Mouse (Mus musculus): ENCODE measurements around the gene Spats2l. TPM values are rescaled to one million over a fixed set of nuclear protein-coding genes. Genes with fewer than 3 reads are reported as not detected.
A peak's percentile ranks its signal among the peaks of the same experiment; 100 is the strongest.

Spats2l gene
- polyA plus RNA-seq, 1 experiment from 2014 or later, result 157 TPM

DNA sequence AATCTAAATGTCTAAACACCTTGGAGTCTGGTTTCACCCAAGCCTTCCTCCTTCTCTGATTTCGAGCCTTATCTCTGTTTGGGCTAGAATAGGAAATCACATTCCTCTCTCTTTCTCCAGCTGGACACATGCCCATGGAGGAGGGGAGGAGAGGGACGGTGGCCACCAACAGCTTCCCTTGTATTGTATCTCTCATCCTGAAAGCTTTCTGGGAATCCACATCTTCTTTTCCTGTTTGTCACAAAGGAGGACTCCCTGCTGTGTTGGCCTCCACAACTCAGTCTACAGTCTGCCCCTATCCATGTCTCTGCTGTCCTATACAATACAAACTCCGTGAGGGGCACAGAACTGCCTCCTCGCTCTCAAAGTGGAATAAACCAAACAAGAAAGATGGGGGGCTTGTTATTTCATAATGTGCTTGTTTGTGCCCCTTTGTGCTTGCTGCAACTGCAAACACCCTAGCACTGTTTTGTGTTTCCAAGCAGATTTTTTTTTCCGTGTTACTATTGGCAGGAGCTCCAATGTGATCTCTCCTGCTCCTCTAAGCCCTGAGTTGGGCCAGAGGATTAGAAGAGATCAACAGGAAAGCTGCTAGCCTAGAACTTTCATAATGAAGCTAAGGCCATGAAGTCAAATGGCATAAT lies 116.4 kb downstream of the Spats2l start:
- 44% methylated on average over 5 of the region's 5 CpGs for WGBS
- ATAC-seq (ENCODE audit: insufficient number of reproducible peaks, low FRiP score, low TSS enrichment, low read depth), result no peak
- Histone ChIP-seq H3K4me1 (peaks cover 9% of the 10 kb centered on the region; the same call in 1 of the 2 replicates), H3K36me3 (peaks cover 13% of the 10 kb centered on the region), H3K4me2 (replicated peaks) (no peak overlapping the region), H3K9me3 (replicated peaks) (no peaks in the 10 kb centered on the region), H3K4me3 (replicated peaks) (no peak overlapping the region), H3K9ac (no peak overlapping the region), H3K27ac (replicated peaks) (peak overlapping the region; percentile 28; the same call in 1 of the 2 replicates), H3K27me3 (no peaks in the 10 kb centered on the region)

DNA sequence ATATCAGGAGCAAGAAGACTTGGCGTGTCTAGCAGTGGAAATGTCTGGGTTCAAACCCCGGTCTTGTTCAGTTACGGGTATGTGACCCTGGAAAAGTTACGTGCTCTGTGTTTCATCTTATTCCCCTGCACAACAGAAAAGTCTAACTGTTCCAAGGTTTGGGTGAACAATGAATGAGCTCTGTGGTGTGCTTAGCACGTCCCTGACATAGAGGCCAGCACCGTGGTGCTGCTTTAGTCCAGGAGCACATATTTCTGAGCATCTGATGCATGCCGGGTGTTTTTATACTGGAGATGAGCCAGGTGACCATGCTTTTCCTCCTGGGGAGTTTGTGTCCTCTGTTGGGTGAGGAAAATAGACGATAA lies 116.9 kb downstream of the Spats2l start:
- 80% methylated on average over 8 of the region's 8 CpGs for WGBS
- Histone ChIP-seq H3K9ac (no peak overlapping the region), H3K9me3 (replicated peaks) (no peaks in the 10 kb centered on the region), H3K27ac (replicated peaks) (0 out of 2 replicates have a peak overlapping the region, but pooled peaks have one; percentile 28), H3K4me3 (replicated peaks) (no peak overlapping the region), H3K4me1 (peaks cover 9% of the 10 kb centered on the region; the same call in 1 of the 2 replicates), H3K27me3 (no peaks in the 10 kb centered on the region), H3K4me2 (replicated peaks) (no peak overlapping the region), H3K36me3 (peaks cover 10% of the 10 kb centered on the region)
- no peak for ATAC-seq (ENCODE audit: insufficient number of reproducible peaks, low FRiP score, low TSS enrichment, low read depth)

DNA sequence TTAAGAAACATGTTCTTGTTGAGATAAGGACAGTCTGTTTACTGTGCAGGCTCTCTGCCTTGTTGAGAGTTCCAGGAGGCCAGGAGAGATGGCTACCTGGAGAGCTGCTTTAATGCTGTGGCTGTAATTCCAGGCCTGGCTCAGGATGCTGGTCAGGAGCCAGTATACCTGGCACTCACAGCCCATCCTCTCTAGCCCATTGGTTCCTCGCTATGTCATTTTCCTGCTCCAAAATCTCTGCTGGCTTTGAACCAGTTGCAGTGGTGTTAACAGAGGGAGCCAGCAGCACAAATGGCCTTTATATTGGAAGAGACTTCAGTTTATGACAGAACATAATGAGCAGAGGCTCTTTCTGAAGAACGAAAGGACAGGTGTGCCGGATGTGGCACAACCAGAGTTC lies 127.5 kb downstream of the Spats2l start:
- Histone ChIP-seq H3K27me3 (no peaks in the 10 kb centered on the region), H3K4me2 (replicated peaks) (no peak overlapping the region), H3K4me3 (replicated peaks) (no peak overlapping the region), H3K9ac (no peak overlapping the region), H3K36me3 (peaks cover 44% of the 10 kb centered on the region), H3K9me3 (replicated peaks) (no peaks in the 10 kb centered on the region), H3K27ac (replicated peaks) (no peak overlapping the region), H3K4me1 (peaks cover 11% of the 10 kb centered on the region)
- 93% methylated on average over 3 of the region's 3 CpGs for WGBS
- no peak for ATAC-seq (ENCODE audit: insufficient number of reproducible peaks, low FRiP score, low TSS enrichment, low read depth)

- Histone ChIP-seq H3K27ac (replicated peaks) (no peak overlapping the region), H3K4me1 (peaks cover 18% of the 10 kb centered on the region), H3K9me3 (replicated peaks) (no peaks in the 10 kb centered on the region), H3K4me2 (replicated peaks) (no peak overlapping the region), H3K36me3 (peaks cover 51% of the 10 kb centered on the region), H3K4me3 (replicated peaks) (no peak overlapping the region), H3K27me3 (no peaks in the 10 kb centered on the region), H3K9ac (no peak overlapping the region)
- WGBS, result 73% methylated on average over 7 of the region's 7 CpGs
- ATAC-seq (ENCODE audit: insufficient number of reproducible peaks, low FRiP score, low TSS enrichment, low read depth), result no peak
Observed at GRCm38 (mm10) chr1:57903793-57904192, 129.8 kb downstream of the Spats2l start.

- no peak overlapping the region for H3K4me3 ChIP-seq (replicated peaks)
- H3K27me3 ChIP-seq, result no peaks in the 10 kb centered on the region
- peaks cover 47% of the 10 kb centered on the region for H3K36me3 ChIP-seq
- 31% methylated on average over 3 of the region's 3 CpGs for WGBS
- ATAC-seq (ENCODE audit: insufficient number of reproducible peaks, low FRiP score, low TSS enrichment, low read depth), result peak; percentile 91
- H3K9me3 ChIP-seq (replicated peaks), result no peaks in the 10 kb centered on the region
- H3K4me2 ChIP-seq (replicated peaks), result no peak overlapping the region
- H3K27ac ChIP-seq (replicated peaks), result peak overlapping the region; percentile 79
- peaks cover 18% of the 10 kb centered on the region for H3K4me1 ChIP-seq
- H3K9ac ChIP-seq, result no peak overlapping the region
Observed at GRCm38 (mm10) chr1:57905912-57906311, 131.9 kb downstream of the Spats2l start.

DNA sequence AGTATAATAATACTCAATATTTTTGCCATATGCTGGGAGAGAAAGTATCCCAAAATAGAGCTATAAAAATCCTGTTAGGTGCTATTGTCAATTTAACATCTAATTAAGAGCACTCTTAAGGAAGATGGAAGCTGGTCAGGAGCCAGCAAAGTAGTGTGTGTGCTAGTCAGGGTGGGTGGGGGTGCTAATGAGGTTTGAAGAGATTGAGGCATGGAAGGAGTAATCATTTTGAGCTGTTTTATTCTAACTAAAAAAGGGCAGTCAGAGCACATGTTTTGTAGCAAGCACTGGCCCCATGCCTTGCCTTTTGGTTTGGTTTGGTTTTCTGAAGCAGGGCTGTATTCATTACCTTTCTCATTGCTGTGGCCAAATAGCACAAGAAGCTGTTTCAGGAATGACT lies 132.3 kb downstream of the Spats2l start:
- H3K9me3 ChIP-seq (replicated peaks), result no peaks in the 10 kb centered on the region
- peaks cover 45% of the 10 kb centered on the region for H3K36me3 ChIP-seq
- no peaks in the 10 kb centered on the region for H3K27me3 ChIP-seq
- no peak overlapping the region for H3K4me2 ChIP-seq (replicated peaks)
- H3K9ac ChIP-seq, result no peak overlapping the region
- peak overlapping the region; percentile 76 for H3K27ac ChIP-seq (replicated peaks)
- H3K4me3 ChIP-seq (replicated peaks), result no peak overlapping the region
- peak; percentile 74 for ATAC-seq (ENCODE audit: insufficient number of reproducible peaks, low FRiP score, low TSS enrichment, low read depth)
- peaks cover 18% of the 10 kb centered on the region for H3K4me1 ChIP-seq

DNA sequence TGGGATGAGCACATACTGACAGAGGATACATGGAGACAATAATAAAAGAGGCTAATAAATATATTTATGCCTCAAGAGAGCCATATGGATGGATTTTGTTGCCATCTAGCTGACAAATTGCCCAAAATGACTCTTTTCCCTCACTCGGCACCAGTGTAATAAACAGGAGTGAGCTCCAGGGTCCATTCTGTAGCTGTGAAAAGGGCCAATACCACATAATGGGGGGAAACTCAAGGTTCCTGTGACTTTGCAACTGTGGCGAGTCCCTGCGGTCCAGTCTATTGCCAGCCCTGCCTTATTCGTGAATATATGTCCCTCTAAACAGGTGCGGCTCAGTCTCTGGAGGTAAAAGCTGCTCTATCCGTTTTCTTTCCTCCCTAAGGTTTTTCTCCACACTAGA lies 137.6 kb downstream of the Spats2l start:
- Histone ChIP-seq H3K36me3 (peaks cover 24% of the 10 kb centered on the region), H3K4me2 (replicated peaks) (no peak overlapping the region), H3K4me1 (peaks cover 7% of the 10 kb centered on the region), H3K9ac (no peak overlapping the region), H3K27ac (replicated peaks) (no peak overlapping the region), H3K4me3 (replicated peaks) (no peak overlapping the region), H3K27me3 (no peaks in the 10 kb centered on the region), H3K9me3 (replicated peaks) (no peaks in the 10 kb centered on the region)
- ATAC-seq (ENCODE audit: insufficient number of reproducible peaks, low FRiP score, low TSS enrichment, low read depth), result no peak
- 84% methylated on average over 6 of the region's 6 CpGs for WGBS

- Histone ChIP-seq H3K9me3 (replicated peaks) (no peaks in the 10 kb centered on the region), H3K4me2 (replicated peaks) (no peak overlapping the region), H3K9ac (no peak overlapping the region), H3K4me1 (no peaks in the 10 kb centered on the region), H3K27ac (replicated peaks) (no peak overlapping the region), H3K4me3 (replicated peaks) (no peak overlapping the region), H3K27me3 (no peaks in the 10 kb centered on the region), H3K36me3 (peaks cover 25% of the 10 kb centered on the region; the same call in 1 of the 2 replicates)
- no peak for ATAC-seq (ENCODE audit: insufficient number of reproducible peaks, low FRiP score, low TSS enrichment, low read depth)
- 66% methylated on average over 5 of the region's 5 CpGs for WGBS
Observed at GRCm38 (mm10) chr1:57917342-57917741, 143.4 kb downstream of the Spats2l start.

DNA sequence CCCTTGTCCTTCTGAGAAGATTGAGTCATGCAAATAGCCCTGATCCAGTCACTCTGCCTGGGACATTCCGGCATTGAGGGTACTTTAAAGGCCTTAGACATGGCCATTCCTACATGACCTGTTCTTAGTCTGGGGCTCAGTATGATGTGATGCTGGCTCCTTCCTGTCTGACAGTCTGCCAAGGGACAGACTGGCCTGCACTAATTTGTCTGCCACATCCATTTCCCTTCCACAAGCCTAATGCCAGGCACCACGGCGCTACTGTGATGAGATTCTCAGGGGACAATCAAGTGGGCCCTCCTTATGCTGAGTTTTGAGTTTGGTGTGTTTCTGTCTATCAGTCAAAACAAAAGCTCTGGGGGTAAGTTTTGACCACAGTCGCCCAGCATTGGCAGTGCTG lies 144.6 kb downstream of the Spats2l start:
- ATAC-seq (ENCODE audit: insufficient number of reproducible peaks, low FRiP score, low TSS enrichment, low read depth), result no peak
- Histone ChIP-seq H3K4me3 (replicated peaks) (no peak overlapping the region), H3K36me3 (peaks cover 24% of the 10 kb centered on the region; the same call in 1 of the 2 replicates), H3K9ac (no peak overlapping the region), H3K27ac (replicated peaks) (no peak overlapping the region), H3K4me2 (replicated peaks) (no peak overlapping the region), H3K4me1 (no peaks in the 10 kb centered on the region), H3K27me3 (no peaks in the 10 kb centered on the region), H3K9me3 (replicated peaks) (no peaks in the 10 kb centered on the region)
- WGBS, result 84% methylated on average over 4 of the region's 4 CpGs

DNA sequence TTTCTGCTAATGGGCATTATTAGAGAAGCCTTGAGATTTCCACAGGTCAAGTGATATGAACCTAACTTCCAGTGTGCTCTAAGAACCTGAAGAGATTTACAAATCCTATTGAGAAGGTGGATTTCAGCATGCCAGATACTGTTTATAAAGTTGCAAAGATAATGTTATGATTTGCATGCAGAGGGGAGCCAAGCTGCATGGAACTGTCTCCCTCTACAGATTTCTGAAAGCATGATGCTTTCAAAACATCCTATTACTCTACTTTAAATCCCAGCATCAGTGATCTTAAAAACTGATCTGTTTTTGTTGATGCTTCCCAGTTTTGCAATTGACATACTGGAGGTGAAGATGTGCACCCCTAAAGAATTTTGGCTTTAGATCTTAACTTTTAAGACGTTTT lies 160.3 kb downstream of the Spats2l start:
- Histone ChIP-seq H3K27ac (replicated peaks) (no peak overlapping the region), H3K27me3 (no peaks in the 10 kb centered on the region), H3K9me3 (replicated peaks) (no peaks in the 10 kb centered on the region), H3K36me3 (peaks cover 20% of the 10 kb centered on the region), H3K4me1 (no peaks in the 10 kb centered on the region; the same call in 1 of the 2 replicates), H3K4me2 (replicated peaks) (no peak overlapping the region), H3K4me3 (replicated peaks) (no peak overlapping the region), H3K9ac (no peak overlapping the region)
- whole genome bisulfite sequencing, result 43% methylated on average over 1 of the region's 1 CpGs
- ATAC-seq (ENCODE audit: insufficient number of reproducible peaks, low FRiP score, low TSS enrichment, low read depth), result no peak

- H3K9me3 ChIP-seq (replicated peaks), result no peaks in the 10 kb centered on the region
- no peaks in the 10 kb centered on the region for H3K4me1 ChIP-seq
- no peak for ATAC-seq (ENCODE audit: insufficient number of reproducible peaks, low FRiP score, low TSS enrichment, low read depth)
- H3K36me3 ChIP-seq, result peaks cover 65% of the 10 kb centered on the region
- 55% methylated on average over 10 of the region's 10 CpGs for WGBS
- no peak overlapping the region for H3K27ac ChIP-seq (replicated peaks)
- no peaks in the 10 kb centered on the region for H3K27me3 ChIP-seq
- no peak overlapping the region for H3K4me2 ChIP-seq (replicated peaks)
- H3K4me3 ChIP-seq (replicated peaks), result no peak overlapping the region
- H3K9ac ChIP-seq, result no peak overlapping the region
Observed at GRCm38 (mm10) chr1:57940691-57941090, 166.7 kb downstream of the Spats2l start.

DNA sequence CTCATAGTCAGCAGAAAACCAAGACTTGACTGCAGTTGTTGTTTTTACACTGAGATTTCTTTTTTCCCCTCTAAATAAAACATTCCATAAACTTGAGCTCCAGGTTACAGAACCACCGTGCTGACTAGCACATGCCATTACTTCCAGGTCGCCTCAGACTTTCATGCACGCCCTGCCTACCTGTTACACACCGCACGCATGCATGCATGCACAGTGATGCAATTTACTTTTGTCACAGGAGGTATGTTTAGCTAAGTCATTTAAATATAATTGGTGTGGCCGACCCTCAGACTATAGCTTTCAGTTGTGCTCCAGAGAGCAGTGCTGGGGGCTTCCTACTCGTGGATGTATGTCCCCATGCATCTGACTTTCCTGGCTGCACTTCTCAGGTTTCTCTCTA lies 167.1 kb downstream of the Spats2l start:
- 57% methylated on average over 7 of the region's 7 CpGs for WGBS
- peaks cover 67% of the 10 kb centered on the region for H3K36me3 ChIP-seq
- no peaks in the 10 kb centered on the region for H3K9me3 ChIP-seq (replicated peaks)
- H3K4me3 ChIP-seq (replicated peaks), result no peak overlapping the region
- no peak for ATAC-seq (ENCODE audit: insufficient number of reproducible peaks, low FRiP score, low TSS enrichment, low read depth)
- no peaks in the 10 kb centered on the region for H3K4me1 ChIP-seq
- H3K4me2 ChIP-seq (replicated peaks), result no peak overlapping the region
- H3K9ac ChIP-seq, result no peak overlapping the region
- no peaks in the 10 kb centered on the region for H3K27me3 ChIP-seq
- no peak overlapping the region for H3K27ac ChIP-seq (replicated peaks)

Measured in embryonic facial prominence, embryonic 15.5 days (tissue).